Comparison of ENCODE assay signal across 24 mouse cellular contexts in genomic region chr16:24295626-24296440, GRCm38 (mm10).
DNase-seq lines count a peak whose midpoint lies in the region; ATAC-seq lines count a peak whose summit lies in the region.
"Had no signal": no experiment of that assay in that cellular context is flagged by ENCODE, and none has a peak within 500 bp of the region (broad histone marks: within the 10 kb centered on the region; RNA-seq: fewer than 3 reads in every experiment).

No protein-coding gene starts in this region.

- H3K4me1 ChIP-seq in intestine, embryonic 14.5 days (replicated peaks; ENCODE audit: control insufficient read depth, insufficient read depth, low read length), result 0 out of 2 replicates have a peak, but pooled peaks cover 3% of the 10 kb centered on the region
- H3K4me1 ChIP-seq in kidney, embryonic 15.5 days, result peaks cover 15% of the 10 kb centered on the region
- H3K4me1 ChIP-seq in liver, embryonic 16.5 days (ENCODE audit: control insufficient read depth, low read depth, low read length), result no peaks in the 10 kb centered on the region; the same call in 1 of the 2 replicates
- H3K4me1 ChIP-seq in forebrain, embryonic 15.5 days, result no peaks in the 10 kb centered on the region
- H3K4me1 ChIP-seq: embryonic facial prominence, embryonic 10.5 days; midbrain, embryonic 13.5 days had no signal

- H3K9me3 ChIP-seq in intestine, embryonic 14.5 days (ENCODE audit: control insufficient read depth, low read length), result no peaks in the 10 kb centered on the region
- H3K9me3 ChIP-seq in kidney, embryonic 15.5 days (replicated peaks), result no peaks in the 10 kb centered on the region
- H3K9me3 ChIP-seq in liver, embryonic 16.5 days (replicated peaks; ENCODE audit: control insufficient read depth, low read length), result no peaks in the 10 kb centered on the region
- no peaks in the 10 kb centered on the region for H3K9me3 ChIP-seq in forebrain, embryonic 15.5 days
- H3K9me3 ChIP-seq: embryonic facial prominence, embryonic 10.5 days; forebrain, embryonic 10.5 days; heart, embryonic 13.5 days; midbrain, embryonic 13.5 days had no signal

- no peak overlapping the region for H3K9ac ChIP-seq in intestine, embryonic 14.5 days (ENCODE audit: low read length)
- H3K9ac ChIP-seq in kidney, embryonic 15.5 days, result no peak overlapping the region
- H3K9ac ChIP-seq in liver, embryonic 16.5 days (ENCODE audit: low read depth, low read length), result no peak overlapping the region
- H3K9ac ChIP-seq in forebrain, embryonic 15.5 days (replicated peaks), result no peak overlapping the region
- H3K9ac ChIP-seq: forebrain, postnatal 0 days; heart, embryonic 13.5 days; midbrain, embryonic 13.5 days had no signal

- H3K27me3 ChIP-seq in intestine, embryonic 14.5 days (replicated peaks; ENCODE audit: control insufficient read depth, insufficient read depth, low read length), result no peaks in the 10 kb centered on the region
- H3K27me3 ChIP-seq in kidney, embryonic 15.5 days, result peaks cover 2% of the 10 kb centered on the region; the same call in 1 of the 2 replicates
- no peaks in the 10 kb centered on the region for H3K27me3 ChIP-seq in liver, embryonic 16.5 days (ENCODE audit: control insufficient read depth, insufficient read depth, low read depth, low read length)
- H3K27me3 ChIP-seq in forebrain, embryonic 15.5 days, result no peaks in the 10 kb centered on the region
- H3K27me3 ChIP-seq: heart, embryonic 13.5 days; midbrain, embryonic 13.5 days had no signal

- peak overlapping the region; percentile 28; the same call in 1 of the 2 replicates for H3K4me2 ChIP-seq in intestine, embryonic 14.5 days (ENCODE audit: low read length)
- 0 out of 2 replicates have a peak overlapping the region, but pooled peaks have one; percentile 9 for H3K4me2 ChIP-seq in kidney, embryonic 15.5 days
- peak overlapping the region; percentile 32; the same call in 1 of the 2 replicates for H3K4me2 ChIP-seq in liver, embryonic 16.5 days (ENCODE audit: low read depth, low read length)
- H3K4me2 ChIP-seq in forebrain, embryonic 15.5 days (replicated peaks), result no peak overlapping the region
- H3K4me2 ChIP-seq: heart, embryonic 13.5 days; midbrain, embryonic 13.5 days had no signal

- ATAC-seq in intestine, embryonic 14.5 days (replicated peaks; ENCODE audit: low FRiP score, low TSS enrichment, low read depth), result 0 out of 2 replicates have a peak, but pooled peaks have one; percentile 27
- ATAC-seq in kidney, embryonic 15.5 days (replicated peaks; ENCODE audit: low FRiP score), result 0 out of 2 replicates have a peak, but pooled peaks have one; percentile 43
- peak; percentile 59 for ATAC-seq in liver, embryonic 16.5 days (ENCODE audit: low read depth)
- ATAC-seq in erythroid progenitor cell, adult 5-6 weeks (replicated peaks; ENCODE audit: low FRiP score, poor library complexity, severe bottlenecking), result no peak
- ATAC-seq in forebrain, embryonic 15.5 days (replicated peaks), result no peak
- ATAC-seq: forebrain, postnatal 0 days; midbrain, embryonic 13.5 days had no signal

- no peak overlapping the region; the same call in 1 of the 2 replicates for H3K27ac ChIP-seq in intestine, embryonic 14.5 days (ENCODE audit: low read depth)
- no peak overlapping the region for H3K27ac ChIP-seq in kidney, embryonic 15.5 days
- H3K27ac ChIP-seq in liver, embryonic 16.5 days (ENCODE audit: low read length), result no peak overlapping the region
- no peak overlapping the region for H3K27ac ChIP-seq in forebrain, embryonic 15.5 days (replicated peaks)
- H3K27ac ChIP-seq: embryonic facial prominence, embryonic 10.5 days; forebrain, embryonic 10.5 days; heart, embryonic 13.5 days; midbrain, embryonic 13.5 days; stomach, postnatal 0 days had no signal

- no peak overlapping the region for H3K4me3 ChIP-seq in intestine, embryonic 14.5 days (ENCODE audit: low read depth, low read length)
- no peak overlapping the region for H3K4me3 ChIP-seq in kidney, embryonic 15.5 days (replicated peaks)
- no peak overlapping the region for H3K4me3 ChIP-seq in liver, embryonic 16.5 days (ENCODE audit: low read depth, low read length)
- no peak overlapping the region for H3K4me3 ChIP-seq in forebrain, embryonic 15.5 days
- H3K4me3 ChIP-seq: embryonic facial prominence, embryonic 10.5 days; forebrain, embryonic 10.5 days; heart, embryonic 13.5 days; midbrain, embryonic 13.5 days had no signal

- 60% methylated on average over 7 of the region's 7 CpGs for WGBS in intestine, embryonic 14.5 days
- 50% methylated on average over 7 of the region's 7 CpGs for WGBS in kidney, embryonic 15.5 days
- WGBS in liver, embryonic 16.5 days (ENCODE audit: insufficient replicate concordance), result 52% methylated on average over 7 of the region's 7 CpGs
- 82% methylated on average over 7 of the region's 7 CpGs for WGBS in forebrain, embryonic 15.5 days

- H3K36me3 ChIP-seq in intestine, embryonic 14.5 days (ENCODE audit: control insufficient read depth, insufficient read depth, low read length), result no peaks in the 10 kb centered on the region
- no peaks in the 10 kb centered on the region for H3K36me3 ChIP-seq in kidney, embryonic 15.5 days
- no peaks in the 10 kb centered on the region for H3K36me3 ChIP-seq in liver, embryonic 16.5 days (ENCODE audit: control insufficient read depth, insufficient read depth)
- H3K36me3 ChIP-seq in forebrain, embryonic 15.5 days, result no peaks in the 10 kb centered on the region
- H3K36me3 ChIP-seq: embryonic facial prominence, embryonic 10.5 days; forebrain, embryonic 10.5 days; heart, embryonic 13.5 days; midbrain, embryonic 13.5 days had no signal

- DNase-seq in kidney, adult 18-20 months, result peak; percentile 11
- DNase-seq in kidney, postnatal 10 days, result no peak
- DNase-seq in intestine, embryonic 14.5 days (ENCODE audit: low spot score), result peak; percentile 67
- no peak for DNase-seq in layer of hippocampus, adult 9-10 months (ENCODE audit: low spot score)
- DNase-seq: cerebellum, adult 11-12 months; cerebellum, postnatal 10 days; forebrain, postnatal 0 days; gastrocnemius, postnatal 25 days; heart, adult 18-20 months; heart, postnatal 14 days; layer of hippocampus, postnatal 36 days; lung, adult 2 months; lung, postnatal 14 days; thymus, adult 2 months; thymus, postnatal 4 days had no signal

Comparison
In these comparisons a context has a peak if more than half of its experiments do, and no peak if none do; other contexts are left out.
1. DNase-seq: peak in kidney, adult 18-20 months (single experiment) and intestine, embryonic 14.5 days (single experiment); none in kidney, postnatal 10 days (single experiment) and layer of hippocampus, adult 9-10 months (single experiment).
2. ATAC-seq: peak in intestine, embryonic 14.5 days (single experiment), kidney, embryonic 15.5 days (single experiment) and liver, embryonic 16.5 days (single experiment); none in erythroid progenitor cell, adult 5-6 weeks (single experiment) and forebrain, embryonic 15.5 days (single experiment).